Mouse (Mus musculus): ENCODE measurements around the gene Lmntd1.

DNA sequence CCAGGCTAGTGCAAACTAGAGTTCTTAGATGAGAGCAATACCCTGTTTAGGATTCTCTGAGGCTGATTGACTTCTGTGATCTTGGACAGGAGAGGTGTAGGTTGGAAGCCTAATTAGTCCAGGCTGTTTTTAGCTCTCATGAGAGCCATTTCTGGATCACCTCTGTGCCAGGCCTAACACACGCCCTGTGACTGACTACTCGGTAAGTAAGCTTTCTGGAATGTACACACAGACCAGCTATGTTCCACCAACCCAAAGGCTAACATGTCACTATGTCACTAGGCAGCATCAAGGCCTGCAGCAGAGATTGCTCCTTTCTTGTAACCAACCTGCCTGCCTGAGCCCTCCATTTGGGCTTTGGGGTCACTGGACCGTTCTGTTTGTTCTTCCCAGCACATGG is 243.8 kb downstream of the Lmntd1 start:
- TF ChIP-seq CTCF (IDR thresholded peaks at IDR 0.05; ENCODE audit: extremely low read depth, insufficient read length, insufficient replicate concordance, low read depth, low read length) (no peak), POLR2A (IDR thresholded peaks at IDR 0.05; ENCODE audit: low read depth, low read length) (no peak)

Measured in small intestine, adult 2 months (tissue).